Mouse (Mus musculus) common myeloid progenitor, adult 5-6 weeks (primary cell): Measurements from ENCODE around the gene Hist2h2bb. TPM values are rescaled to one million over a fixed set of nuclear protein-coding genes. Genes with fewer than 3 reads are reported as not detected.
"Not testable (repeated sequence)": the region's sequence is repeated elsewhere in the genome, so short reads cannot be mapped to it uniquely, and the experiment has no call there.

ENCODE experiments used
- ATAC-seq: replicated peaks from 2 replicates; pipeline ENCODE4 v1.8.0; 2016; ENCODE audit warnings: low read depth, mild to moderate bottlenecking, moderate TSS enrichment, inconsistent platforms; ENCODE audit not compliant: poor library complexity, severe bottlenecking
- total RNA-seq: library from RNA; stranded (forward); fragments of 200-1000, 187-1606 nt; gene quantifications from 2 replicates; pipeline ENCODE4 v1.2.3, GENCODE M21; 2017

The Hist2h2bb gene
- total RNA-seq: 6,356 and 6,932 TPM in 2 replicates

GRCm38 (mm10) chr3:96269511-96270474, at the start of gene Hist2h2bb:
TSS of gene Hist2h2bb (plus strand) at chr3:96269752.
- ATAC-seq: peak; percentile 85

- ATAC-seq: not testable (repeated sequence)
These were observed 49.3 kb upstream of the Hist2h2bb start for GRCm38 (mm10) chr3:96220131-96220764.

- peak; percentile 82 for ATAC-seq
These were observed 48.5 kb upstream of the Hist2h2bb start, which contains the start of the genes Hist2h2ac and Hist2h2be for GRCm38 (mm10) chr3:96220765-96221639. TSS of gene Hist2h2ac (minus strand) at chr3:96220880. TSS of gene Hist2h2be (plus strand) at chr3:96221119.

- ATAC-seq: no peak
These were observed 47.9 kb upstream of the Hist2h2bb start for GRCm38 (mm10) chr3:96221640-96222038.

- no peak for ATAC-seq
These were observed 46.8 kb upstream of the Hist2h2bb start for GRCm38 (mm10) chr3:96222774-96223173.

GRCm38 (mm10) chr3:96225421-96225820, 44.1 kb upstream of the Hist2h2bb start:
- ATAC-seq: no peak

GRCm38 (mm10) chr3:96226695-96227648, 42.6 kb upstream of the Hist2h2bb start:
- peak; percentile 29; the same call in 1 of the 2 replicates for ATAC-seq

- ATAC-seq: no peak
These were observed 40.7 kb upstream of the Hist2h2bb start for GRCm38 (mm10) chr3:96228828-96229227.

- 0 out of 2 replicates have a peak, but pooled peaks have one; percentile 33 for ATAC-seq
These were observed 39.1 kb upstream of the Hist2h2bb start for GRCm38 (mm10) chr3:96230404-96230803.

- no peak for ATAC-seq
These were observed 38.4 kb upstream of the Hist2h2bb start for GRCm38 (mm10) chr3:96230910-96231757.

GRCm38 (mm10) chr3:96231758-96232120, 37.8 kb upstream of the Hist2h2bb start:
- no peak for ATAC-seq

GRCm38 (mm10) chr3:96234914-96235313, 34.6 kb upstream of the Hist2h2bb start:
- no peak for ATAC-seq

GRCm38 (mm10) chr3:96235836-96236235, 33.7 kb upstream of the Hist2h2bb start:
- no peak for ATAC-seq

- no peak for ATAC-seq
These were observed 32.7 kb upstream of the Hist2h2bb start for GRCm38 (mm10) chr3:96236834-96237334.

- no peak for ATAC-seq
These were observed 32.1 kb upstream of the Hist2h2bb start for GRCm38 (mm10) chr3:96237335-96237903.

- ATAC-seq: no peak
These were observed 31.5 kb upstream of the Hist2h2bb start for GRCm38 (mm10) chr3:96237904-96238511.
